Mouse (Mus musculus): ENCODE results near the gene Sgcd. TPM values are rescaled to one million over a fixed set of nuclear protein-coding genes. Genes with fewer than 3 reads are reported as not detected.

Gene Sgcd
- total and polyA plus RNA-seq, 3 experiments, result 0.38 to 2.4 (median 0.43) TPM

DNA sequence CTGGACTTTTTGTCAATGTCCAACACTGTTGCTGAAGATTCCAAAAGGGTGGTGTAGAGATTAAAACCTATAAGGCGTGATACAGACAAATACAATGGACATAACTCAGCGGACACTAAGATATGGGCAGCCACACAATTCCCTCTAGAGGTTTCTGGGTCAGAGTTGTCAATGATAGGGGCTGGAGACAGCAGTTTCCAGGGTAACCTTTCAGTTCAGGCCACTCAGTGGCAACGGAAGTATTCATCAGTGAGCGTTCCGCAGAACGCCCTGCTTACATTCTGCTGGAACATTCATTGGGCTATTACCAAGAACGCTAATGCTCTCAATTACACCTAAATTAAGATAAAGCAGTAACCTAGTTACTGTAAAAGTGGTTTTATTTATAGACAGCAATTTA is 738.5 kb downstream of the Sgcd start:
- no peak for DNase-seq (ENCODE audit: extremely low read depth)
- Histone ChIP-seq H3K9ac (ENCODE audit: insufficient read depth, low read depth) (no peak overlapping the region), H3K36me3 (replicated peaks in 1 of 2; ENCODE audit: control insufficient read depth in 1 of 2, insufficient read depth in 1 of 2, low read length in 1 of 2) (no peaks in the 10 kb centered on the region), H3K4me2 (ENCODE audit: insufficient read depth, low read depth, poor library complexity, severe bottlenecking) (no peak overlapping the region), H3K27me3 (replicated peaks) (no peaks in the 10 kb centered on the region), H3K4me1 (ENCODE audit: control insufficient read depth in 1 of 2, insufficient read depth in 2 of 2) (peaks cover 0 to 4% of the 10 kb centered on the region in 2 experiments; a peak in 1 of 4 replicates), H3K4me3 (replicated peaks in 1 of 3; ENCODE audit: low read depth in 2 of 3, low read length in 2 of 3, poor library complexity in 1 of 3) (no peak overlapping the region), H3K79me2 (replicated peaks; ENCODE audit: control insufficient read depth, extremely low read depth, insufficient read depth, poor library complexity, severe bottlenecking) (no peaks in the 10 kb centered on the region), H3K9me3 (replicated peaks; ENCODE audit: low read length) (no peaks in the 10 kb centered on the region), H3K27ac (ENCODE audit: insufficient read depth, low read depth) (no peak overlapping the region)
- in situ Hi-C loops (cut with MboI; ENCODE audit: low pct_ligation_motif_present, low pct_unique_long_range_greater_than_20kb, low sequenced_read_pairs), result no loop called here
- TF ChIP-seq ZKSCAN1 (IDR thresholded peaks at IDR 0.05; ENCODE audit: borderline replicate concordance, low read depth, low read length) (no peak), KAT2A (IDR thresholded peaks at IDR 0.05; ENCODE audit: insufficient replicate concordance, low read length) (no peak), TBP (conservative IDR thresholded peaks at IDR 0.05; ENCODE audit: low read depth, low read length) (no peak), RAD21 (IDR thresholded peaks at IDR 0.05; ENCODE audit: low read depth, low read length) (no peak), MAZ (IDR thresholded peaks at IDR 0.05; ENCODE audit: low read depth, low read length) (no peak), MYC (IDR thresholded peaks at IDR 0.05; ENCODE audit: low read depth, low read length) (no peak), USF1 (IDR thresholded peaks at IDR 0.05; ENCODE audit: low read depth, low read length) (no peak), CTCF (conservative IDR thresholded peaks at IDR 0.05 in 1 of 2, IDR thresholded peaks at IDR 0.05 in 1 of 2; ENCODE audit: low read depth in 2 of 2, low read length in 2 of 2) (no peak), JUND (conservative IDR thresholded peaks at IDR 0.05; ENCODE audit: low read depth, low read length) (no peak), PAX5 (IDR thresholded peaks at IDR 0.05; ENCODE audit: low read length) (no peak), E2F4 (IDR thresholded peaks at IDR 0.05; ENCODE audit: insufficient replicate concordance, low read depth, low read length) (no peak), USF2 (conservative IDR thresholded peaks at IDR 0.05; ENCODE audit: low read depth, low read length) (no peak)
- dilution Hi-C loops (cut with MboI; ENCODE audit: extremely low pct_ligation_motif_present, extremely low pct_unique_long_range_greater_than_20kb, low sequenced_read_pairs), result no loop called here

DNA sequence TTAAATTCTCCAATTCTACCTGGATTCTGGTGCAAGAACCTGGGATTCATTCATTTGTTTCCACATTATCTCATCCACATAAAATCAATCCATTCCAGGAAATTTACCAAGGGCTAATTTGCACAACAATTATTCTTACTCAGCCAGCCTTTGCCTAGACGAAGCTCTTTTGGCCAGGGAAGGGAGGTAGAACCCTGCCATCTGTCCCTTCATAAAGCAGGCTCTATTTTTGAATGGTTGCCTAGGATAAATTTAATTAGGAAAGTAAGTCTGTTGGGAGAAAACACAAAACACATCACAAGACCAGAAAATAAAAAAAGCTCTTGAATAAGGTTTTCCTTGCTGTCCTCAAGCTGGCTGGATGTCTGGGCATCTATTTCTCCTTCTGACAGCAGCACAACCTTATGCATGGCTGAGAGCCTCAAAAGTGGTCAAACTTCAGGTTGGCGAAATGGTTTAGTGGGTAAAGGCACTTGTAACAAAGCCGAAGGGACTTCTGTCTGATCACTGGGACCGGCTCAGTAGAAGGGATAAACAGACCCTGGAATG is 740.4 kb downstream of the Sgcd start:
- DNase-seq (ENCODE audit: extremely low read depth), result no peak
- dilution Hi-C loops (cut with MboI; ENCODE audit: extremely low pct_ligation_motif_present, extremely low pct_unique_long_range_greater_than_20kb, low sequenced_read_pairs), result no loop called here
- H3K9ac ChIP-seq (ENCODE audit: insufficient read depth, low read depth), result no peak overlapping the region
- H3K27me3 ChIP-seq (replicated peaks), result no peaks in the 10 kb centered on the region
- H3K27ac ChIP-seq (ENCODE audit: insufficient read depth, low read depth), result no peak overlapping the region
- no peak overlapping the region for H3K4me2 ChIP-seq (ENCODE audit: insufficient read depth, low read depth, poor library complexity, severe bottlenecking)
- H3K9me3 ChIP-seq (replicated peaks; ENCODE audit: low read length), result no peaks in the 10 kb centered on the region
- TF ChIP-seq MEF2A (IDR thresholded peaks at IDR 0.05; ENCODE audit: borderline replicate concordance, low read depth, low read length) (no peak), BHLHE40 (IDR thresholded peaks at IDR 0.05; ENCODE audit: low read depth, low read length) (no peak), TBP (conservative IDR thresholded peaks at IDR 0.05; ENCODE audit: low read depth, low read length) (no peak), MAX (IDR thresholded peaks at IDR 0.05; ENCODE audit: low read length) (no peak), USF1 (IDR thresholded peaks at IDR 0.05; ENCODE audit: low read depth, low read length) (no peak), RCOR1 (conservative IDR thresholded peaks at IDR 0.05; ENCODE audit: low read depth, low read length) (no peak), TCF12 (IDR thresholded peaks at IDR 0.05; ENCODE audit: low read depth, low read length) (no peak), JUND (conservative IDR thresholded peaks at IDR 0.05; ENCODE audit: low read depth, low read length) (no peak), MAZ (IDR thresholded peaks at IDR 0.05; ENCODE audit: low read depth, low read length) (no peak), PAX5 (IDR thresholded peaks at IDR 0.05; ENCODE audit: low read length) (no peak), ZMIZ1 (IDR thresholded peaks at IDR 0.05; ENCODE audit: low read depth, low read length) (no peak), ELF1 (IDR thresholded peaks at IDR 0.05; ENCODE audit: low read depth, low read length) (no peak), ZNF384 (IDR thresholded peaks at IDR 0.05; ENCODE audit: low read depth, low read length) (no peak), ZKSCAN1 (IDR thresholded peaks at IDR 0.05; ENCODE audit: borderline replicate concordance, low read depth, low read length) (no peak)
- H3K4me1 ChIP-seq (ENCODE audit: control insufficient read depth in 1 of 2, insufficient read depth in 2 of 2), result no peaks in the 10 kb centered on the region
- no peaks in the 10 kb centered on the region for H3K36me3 ChIP-seq (replicated peaks in 1 of 2; ENCODE audit: control insufficient read depth in 1 of 2, insufficient read depth in 1 of 2, low read length in 1 of 2)
- H3K4me3 ChIP-seq (replicated peaks in 1 of 3; ENCODE audit: low read depth in 2 of 3, low read length in 2 of 3, poor library complexity in 1 of 3), result no peak overlapping the region
- H3K79me2 ChIP-seq (replicated peaks; ENCODE audit: control insufficient read depth, extremely low read depth, insufficient read depth, poor library complexity, severe bottlenecking), result no peaks in the 10 kb centered on the region
- in situ Hi-C loops (cut with MboI; ENCODE audit: low pct_ligation_motif_present, low pct_unique_long_range_greater_than_20kb, low sequenced_read_pairs), result no loop called here
